Comparison of ENCODE assay signal across 8 mouse cellular contexts in genomic region chr9:44108269-44109055, GRCm38 (mm10). TPM values are rescaled to one million over a fixed set of nuclear protein-coding genes. Genes with fewer than 3 reads are reported as not detected.
DNase-seq lines count a peak whose midpoint lies in the region; ATAC-seq and TF ChIP-seq lines count a peak whose summit lies in the region.

No protein-coding gene starts in this region.

- no peak for TF ChIP-seq EP300 in stomach, postnatal 0 days (optimal IDR thresholded peaks at IDR 0.05)

- DNase-seq in heart, embryonic 10.5 days (ENCODE audit: low spot score) = no peak
- DNase-seq in heart, postnatal 25 days (ENCODE audit: low spot score) = no peak
- DNase-seq in stomach, postnatal 0 days (ENCODE audit: low spot score) = no peak
- no peak for DNase-seq in limb, embryonic 10.5 days (ENCODE audit: low spot score)
- no peak for DNase-seq in adrenal gland, adult 18-20 months (ENCODE audit: low spot score in 2 of 2)
- no peak for DNase-seq in thymus, postnatal 4 days

- no peak overlapping the region for H3K9ac ChIP-seq in stomach, embryonic 14.5 days (replicated peaks; ENCODE audit: low read depth, low read length)
- H3K9ac ChIP-seq in stomach, postnatal 0 days (ENCODE audit: low read length) = no peak overlapping the region
- H3K9ac ChIP-seq in stomach, embryonic 15.5 days = no peak overlapping the region

- peaks cover 54% of the 10 kb centered on the region for H3K4me1 ChIP-seq in heart, embryonic 10.5 days
- peaks cover 44% of the 10 kb centered on the region for H3K4me1 ChIP-seq in stomach, embryonic 14.5 days (ENCODE audit: control insufficient read depth, insufficient read depth, low read length)
- peaks cover 14% of the 10 kb centered on the region for H3K4me1 ChIP-seq in stomach, postnatal 0 days (replicated peaks; ENCODE audit: control insufficient read depth, insufficient read depth)
- H3K4me1 ChIP-seq in limb, embryonic 10.5 days = peaks cover 59% of the 10 kb centered on the region
- H3K4me1 ChIP-seq in stomach, embryonic 15.5 days = peaks cover 49% of the 10 kb centered on the region

- TF ChIP-seq CTCF in stomach, postnatal 0 days (IDR thresholded peaks at IDR 0.05; ENCODE audit: low read depth) = no peak

- H3K9me3 ChIP-seq in heart, embryonic 10.5 days = no peaks in the 10 kb centered on the region
- H3K9me3 ChIP-seq in stomach, embryonic 14.5 days (ENCODE audit: control insufficient read depth, low read depth, low read length) = no peaks in the 10 kb centered on the region
- no peaks in the 10 kb centered on the region for H3K9me3 ChIP-seq in stomach, postnatal 0 days (ENCODE audit: control insufficient read depth, low read length)
- H3K9me3 ChIP-seq in limb, embryonic 10.5 days (replicated peaks) = no peaks in the 10 kb centered on the region
- no peaks in the 10 kb centered on the region for H3K9me3 ChIP-seq in stomach, embryonic 15.5 days

- H3K4me2 ChIP-seq in stomach, embryonic 14.5 days (replicated peaks; ENCODE audit: low read depth, low read length) = peak overlapping the region; percentile 30; the same call in 1 of the 2 replicates
- no peak overlapping the region for H3K4me2 ChIP-seq in stomach, postnatal 0 days (replicated peaks; ENCODE audit: low read depth)
- H3K4me2 ChIP-seq in stomach, embryonic 15.5 days = peak overlapping the region; percentile 38; the same call in 1 of the 2 replicates

- no peaks in the 10 kb centered on the region for H3K27me3 ChIP-seq in heart, embryonic 10.5 days (ENCODE audit: insufficient read depth, poor library complexity, severe bottlenecking)
- no peaks in the 10 kb centered on the region for H3K27me3 ChIP-seq in stomach, embryonic 14.5 days (ENCODE audit: control insufficient read depth, insufficient read depth, low read length)
- no peaks in the 10 kb centered on the region for H3K27me3 ChIP-seq in stomach, postnatal 0 days (ENCODE audit: control insufficient read depth, insufficient read depth, low read length)
- no peaks in the 10 kb centered on the region for H3K27me3 ChIP-seq in limb, embryonic 10.5 days (ENCODE audit: low read depth, poor library complexity, severe bottlenecking)
- no peaks in the 10 kb centered on the region for H3K27me3 ChIP-seq in stomach, embryonic 15.5 days (replicated peaks)

- H3K27ac ChIP-seq in heart, embryonic 10.5 days = peak overlapping the region; percentile 67; the same call in 1 of the 2 replicates
- H3K27ac ChIP-seq in stomach, embryonic 14.5 days (ENCODE audit: low read length) = no peak overlapping the region; the same call in 1 of the 2 replicates
- H3K27ac ChIP-seq in stomach, postnatal 0 days (replicated peaks) = no peak overlapping the region
- 0 out of 2 replicates have a peak overlapping the region, but pooled peaks have one; percentile 46 for H3K27ac ChIP-seq in limb, embryonic 10.5 days
- H3K27ac ChIP-seq in stomach, embryonic 15.5 days = 0 out of 2 replicates have a peak overlapping the region, but pooled peaks have one; percentile 62

- 79% methylated on average over 31 of the region's 31 CpGs for WGBS in heart, embryonic 10.5 days
- 82% methylated on average over 31 of the region's 31 CpGs for WGBS in stomach, embryonic 14.5 days
- WGBS in stomach, postnatal 0 days = 82% methylated on average over 31 of the region's 31 CpGs
- 83% methylated on average over 30 of the region's 31 CpGs for WGBS in limb, embryonic 10.5 days
- 80% methylated on average over 31 of the region's 31 CpGs for WGBS in stomach, embryonic 15.5 days

- no peak for ATAC-seq in stomach, embryonic 14.5 days (ENCODE audit: insufficient number of reproducible peaks, insufficient read depth, low FRiP score, low read depth)
- ATAC-seq in stomach, postnatal 0 days (ENCODE audit: low FRiP score, low TSS enrichment) = no peak
- no peak for ATAC-seq in stomach, embryonic 15.5 days (ENCODE audit: insufficient read depth, low FRiP score, low read depth)

- H3K4me3 ChIP-seq in heart, embryonic 10.5 days = peak overlapping the region; percentile 35; the same call in 1 of the 2 replicates
- no peak overlapping the region; the same call in 1 of the 2 replicates for H3K4me3 ChIP-seq in stomach, embryonic 14.5 days (ENCODE audit: low read depth, low read length)
- no peak overlapping the region for H3K4me3 ChIP-seq in stomach, postnatal 0 days (ENCODE audit: low read depth, low read length)
- peak overlapping the region; percentile 37; the same call in 1 of the 2 replicates for H3K4me3 ChIP-seq in limb, embryonic 10.5 days
- no peak overlapping the region for H3K4me3 ChIP-seq in stomach, embryonic 15.5 days (replicated peaks)

- peaks cover 37% of the 10 kb centered on the region for H3K36me3 ChIP-seq in heart, embryonic 10.5 days
- H3K36me3 ChIP-seq in stomach, embryonic 14.5 days (ENCODE audit: control insufficient read depth, insufficient read depth, low read length) = peaks cover 10% of the 10 kb centered on the region
- no peaks in the 10 kb centered on the region for H3K36me3 ChIP-seq in stomach, postnatal 0 days (ENCODE audit: control insufficient read depth, insufficient read depth, low read length)
- peaks cover 67% of the 10 kb centered on the region for H3K36me3 ChIP-seq in limb, embryonic 10.5 days
- H3K36me3 ChIP-seq in stomach, embryonic 15.5 days = no peaks in the 10 kb centered on the region; the same call in 1 of the 2 replicates

- intact Hi-C loops in heart, postnatal 25 days (cut with DNase I) = loop anchor here (5.0 kb wide), 2 partner anchors 36 to 121 kb away; no protein-coding TSS in a partner anchor

RNA-seq across cellular contexts. Expression of gene C1qtnf5, which starts 1.4 kb away (rescaled TPM):
- polyA plus RNA-seq in heart, embryonic 10.5 days (2016; fragmentation: Nextera tagmentation; extraction: Ambion mirVana) = 0.50 TPM in 1 of 2 replicates, not detected in the other
- 10 to 100 TPM in 1 of 2 experiments, 1 to 10 TPM in 1; 9.7 to 10.9 TPM for total RNA-seq in heart, postnatal 25 days (2021)
- polyA plus RNA-seq in stomach, embryonic 14.5 days (2014; fragmentation: Nextera tagmentation; extraction: Ambion mirVana) = 2.3 and 2.8 TPM in 2 replicates
- polyA plus RNA-seq in stomach, postnatal 0 days (2015; fragmentation: Nextera tagmentation; extraction: Ambion mirVana) = 5.3 and 6.5 TPM in 2 replicates
- polyA plus RNA-seq in limb, embryonic 10.5 days (2016; fragmentation: Nextera tagmentation; extraction: Ambion mirVana) = 0.24 TPM in 1 of 2 replicates, not detected in the other
- 2.8 and 3.3 TPM in 2 replicates for polyA plus RNA-seq in stomach, embryonic 15.5 days (2015; fragmentation: Nextera tagmentation; extraction: Ambion mirVana)
- total RNA-seq in adrenal gland, adult 18-20 months (2021) = 10 to 100 TPM; 13.2 to 17.8 TPM

RNA-seq across cellular contexts. Expression of gene Gm49380, which starts 4.8 kb away (rescaled TPM):
- 0.07 and 0.18 TPM in 2 replicates for polyA plus RNA-seq in heart, embryonic 10.5 days (2016; fragmentation: Nextera tagmentation; extraction: Ambion mirVana)
- total RNA-seq in heart, postnatal 25 days (2021) = under 1 TPM in 1 of 2 experiments, not detected in 1; 0.11 TPM
- polyA plus RNA-seq in stomach, embryonic 14.5 days (2014; fragmentation: Nextera tagmentation; extraction: Ambion mirVana) = 0.43 and 0.52 TPM in 2 replicates
- polyA plus RNA-seq in stomach, postnatal 0 days (2015; fragmentation: Nextera tagmentation; extraction: Ambion mirVana) = 0.05 TPM in 1 of 2 replicates, not detected in the other
- 0.10 and 0.35 TPM in 2 replicates for polyA plus RNA-seq in limb, embryonic 10.5 days (2016; fragmentation: Nextera tagmentation; extraction: Ambion mirVana)
- polyA plus RNA-seq in stomach, embryonic 15.5 days (2015; fragmentation: Nextera tagmentation; extraction: Ambion mirVana) = 0.14 and 0.18 TPM in 2 replicates
- under 1 TPM; 0.27 to 0.48 TPM for total RNA-seq in adrenal gland, adult 18-20 months (2021)

RNA-seq across cellular contexts. Expression of gene Rnf26, which starts 4.9 kb away (rescaled TPM):
- polyA plus RNA-seq in heart, embryonic 10.5 days (2016; fragmentation: Nextera tagmentation; extraction: Ambion mirVana) = 53.6 and 55.8 TPM in 2 replicates
- total RNA-seq in heart, postnatal 25 days (2021) = 1 to 10 TPM; 7.7 to 8.1 TPM
- polyA plus RNA-seq in stomach, embryonic 14.5 days (2014; fragmentation: Nextera tagmentation; extraction: Ambion mirVana) = 61.7 and 66.7 TPM in 2 replicates
- 22.0 and 22.2 TPM in 2 replicates for polyA plus RNA-seq in stomach, postnatal 0 days (2015; fragmentation: Nextera tagmentation; extraction: Ambion mirVana)
- 88.1 and 97.0 TPM in 2 replicates for polyA plus RNA-seq in limb, embryonic 10.5 days (2016; fragmentation: Nextera tagmentation; extraction: Ambion mirVana)
- polyA plus RNA-seq in stomach, embryonic 15.5 days (2015; fragmentation: Nextera tagmentation; extraction: Ambion mirVana) = 59.9 and 60.8 TPM in 2 replicates
- 10 to 100 TPM; 19.4 to 24.1 TPM for total RNA-seq in adrenal gland, adult 18-20 months (2021)

RNA-seq across cellular contexts. Expression of gene Mfrp, which starts 6.9 kb away (rescaled TPM):
- 0.21 TPM in 1 of 2 replicates, not detected in the other for polyA plus RNA-seq in heart, embryonic 10.5 days (2016; fragmentation: Nextera tagmentation; extraction: Ambion mirVana)
- not detected for total RNA-seq in heart, postnatal 25 days (2021)
- 0.26 and 0.28 TPM in 2 replicates for polyA plus RNA-seq in stomach, embryonic 14.5 days (2014; fragmentation: Nextera tagmentation; extraction: Ambion mirVana)
- not detected in 2 replicates for polyA plus RNA-seq in stomach, postnatal 0 days (2015; fragmentation: Nextera tagmentation; extraction: Ambion mirVana)
- 0.13 and 0.14 TPM in 2 replicates for polyA plus RNA-seq in limb, embryonic 10.5 days (2016; fragmentation: Nextera tagmentation; extraction: Ambion mirVana)
- 0.18 TPM in 2 replicates for polyA plus RNA-seq in stomach, embryonic 15.5 days (2015; fragmentation: Nextera tagmentation; extraction: Ambion mirVana)
- total RNA-seq in adrenal gland, adult 18-20 months (2021) = not detected

RNA-seq across cellular contexts. Expression of gene Mcam, which starts 25.8 kb away (rescaled TPM):
- 34.6 and 67.0 TPM in 2 replicates for polyA plus RNA-seq in heart, embryonic 10.5 days (2016; fragmentation: Nextera tagmentation; extraction: Ambion mirVana)
- total RNA-seq in heart, postnatal 25 days (2021) = 10 to 100 TPM; 38.9 to 40.4 TPM
- 53.0 and 54.3 TPM in 2 replicates for polyA plus RNA-seq in stomach, embryonic 14.5 days (2014; fragmentation: Nextera tagmentation; extraction: Ambion mirVana)
- polyA plus RNA-seq in stomach, postnatal 0 days (2015; fragmentation: Nextera tagmentation; extraction: Ambion mirVana) = 43.9 and 44.5 TPM in 2 replicates
- polyA plus RNA-seq in limb, embryonic 10.5 days (2016; fragmentation: Nextera tagmentation; extraction: Ambion mirVana) = 9.8 and 10.1 TPM in 2 replicates
- polyA plus RNA-seq in stomach, embryonic 15.5 days (2015; fragmentation: Nextera tagmentation; extraction: Ambion mirVana) = 38.3 and 43.0 TPM in 2 replicates
- total RNA-seq in adrenal gland, adult 18-20 months (2021) = 10 to 100 TPM; 24.2 to 90.7 TPM

Comparison
In these comparisons a context has a peak if more than half of its experiments do, and no peak if none do; other contexts are left out.
1. H3K27ac ChIP-seq: peak in heart, embryonic 10.5 days (single experiment), limb, embryonic 10.5 days (single experiment) and stomach, embryonic 15.5 days (single experiment); none in stomach, embryonic 14.5 days (single experiment) and stomach, postnatal 0 days (single experiment).
2. H3K4me3 ChIP-seq: peak in heart, embryonic 10.5 days (single experiment) and limb, embryonic 10.5 days (single experiment); none in stomach, embryonic 14.5 days (single experiment), stomach, postnatal 0 days (single experiment) and stomach, embryonic 15.5 days (single experiment).